Mouse (Mus musculus) C2C12 (cell line): Measurements from ENCODE around the gene Rai2. TPM values are rescaled to one million over a fixed set of nuclear protein-coding genes. Genes with fewer than 3 reads are reported as not detected.
"Not testable (repeated sequence)": the region's sequence is repeated elsewhere in the genome, so short reads cannot be mapped to it uniquely, and the experiment has no call there.

Source experiments
- H3K27me3 ChIP-seq: one replicate; pipeline ENCODE4 v1.6.1; 2011; ENCODE audit not compliant: control insufficient read depth, insufficient read depth, insufficient read length
- H3K36me3 ChIP-seq: one replicate; pipeline ENCODE4 v1.6.1; 2011; ENCODE audit not compliant: control insufficient read depth, insufficient read depth
- H3K4me3 ChIP-seq: one replicate; pipeline ENCODE4 v1.5.1; 2011; ENCODE audit warnings: mild to moderate bottlenecking, control low read depth; ENCODE audit not compliant: poor library complexity, insufficient read depth, severe bottlenecking
- H3K79me2 ChIP-seq: one replicate; pipeline ENCODE4 v1.6.1; 2011; ENCODE audit not compliant: control insufficient read depth, insufficient read depth
- H3K79me3 ChIP-seq: one replicate; pipeline ENCODE4 v1.6.1; 2011; ENCODE audit warnings: low read depth, control low read depth
- H3ac ChIP-seq: one replicate; pipeline ENCODE3; 2011; ENCODE audit warnings: low read depth; ENCODE audit not compliant: control insufficient read depth, insufficient read length
- CEBPB ChIP-seq: IDR thresholded peaks from one replicate; pipeline ENCODE4 v1.6.1; 2011; ENCODE audit warnings: low read depth, mild to moderate bottlenecking, control low read depth, moderate library complexity
- CTCF ChIP-seq: IDR thresholded peaks from one replicate; pipeline ENCODE4 v1.5.1; 2011; ENCODE audit not compliant: control insufficient read depth, insufficient read depth, insufficient read length
- FOSL1 ChIP-seq: IDR thresholded peaks from one replicate; pipeline ENCODE4 v1.8.0; 2011; ENCODE audit warnings: mild to moderate bottlenecking, low read length; ENCODE audit not compliant: poor library complexity, insufficient read depth, severe bottlenecking
- MAX ChIP-seq: IDR thresholded peaks from one replicate; pipeline ENCODE4 v1.6.1; 2011; ENCODE audit warnings: mild to moderate bottlenecking, control low read depth
- MYOD1 ChIP-seq: IDR thresholded peaks from one replicate; pipeline ENCODE4 v1.6.1; 2011; ENCODE audit warnings: low read depth; ENCODE audit not compliant: control insufficient read depth, insufficient read length
- MYOG ChIP-seq: IDR thresholded peaks from one replicate; pipeline ENCODE4 v1.6.1; 2011; ENCODE audit not compliant: control insufficient read depth, insufficient read length; ENCODE audit errors: extremely low read depth
- USF1 ChIP-seq: IDR thresholded peaks from one replicate; pipeline ENCODE4 v1.6.1; 2011; ENCODE audit warnings: low read depth, mild to moderate bottlenecking, control low read depth, moderate library complexity
- polyA plus RNA-seq: library from polyadenylated mRNA; unstranded; fragments of >200 nt; fragmentation: generic; extraction: Trizol; gene quantifications from one replicate; pipeline ENCODE4 v1.2.1, GENCODE M21; 2012; ENCODE audit warnings: missing spikeins

Rai2 gene
- polyA plus RNA-seq, 1 experiment: 0.01 TPM

DNA sequence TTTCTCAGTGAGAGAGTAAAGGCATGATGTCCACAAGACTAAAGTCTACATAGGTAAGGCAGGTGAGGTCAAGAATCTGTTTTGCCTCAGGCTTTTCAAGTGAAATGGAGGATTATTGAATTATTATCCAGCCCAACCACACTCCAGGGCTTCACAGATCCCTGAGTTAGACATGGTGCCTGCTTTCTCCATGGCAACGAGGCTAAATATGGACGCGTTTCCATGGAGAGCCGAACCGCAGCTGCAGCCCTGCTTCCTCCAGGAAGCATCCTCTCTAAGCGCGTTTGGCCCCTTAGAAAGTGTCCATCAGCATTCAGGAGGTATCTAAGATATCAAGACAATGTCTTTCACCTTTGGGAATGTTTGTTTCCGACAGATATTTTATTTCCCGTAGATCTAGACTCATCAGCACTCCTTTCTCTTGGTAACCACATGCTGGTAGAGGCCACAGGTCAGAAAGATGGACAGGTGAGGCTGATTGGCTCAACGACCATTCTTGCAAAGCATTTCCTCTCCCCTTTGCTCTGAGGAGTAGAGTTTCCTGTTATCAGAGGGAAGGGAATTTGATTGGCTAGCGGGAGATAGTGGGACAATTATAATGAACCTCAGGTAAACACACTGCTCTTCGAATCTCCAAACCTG lies 59.6 kb downstream of the Rai2 start:
- H3K79me2 ChIP-seq: no peaks in the 10 kb centered on the region
- TF ChIP-seq FOSL1: no peak
- TF ChIP-seq MAX: no peak
- no peak for TF ChIP-seq MYOG
- no peak for TF ChIP-seq CTCF
- TF ChIP-seq MYOD1: no peak
- TF ChIP-seq CEBPB: no peak
- no peak for TF ChIP-seq USF1
- H3K27me3 ChIP-seq: no peaks in the 10 kb centered on the region
- no peak overlapping the region for H3ac ChIP-seq
- H3K36me3 ChIP-seq: no peaks in the 10 kb centered on the region
- H3K4me3 ChIP-seq: no peak overlapping the region
- no peaks in the 10 kb centered on the region for H3K79me3 ChIP-seq

DNA sequence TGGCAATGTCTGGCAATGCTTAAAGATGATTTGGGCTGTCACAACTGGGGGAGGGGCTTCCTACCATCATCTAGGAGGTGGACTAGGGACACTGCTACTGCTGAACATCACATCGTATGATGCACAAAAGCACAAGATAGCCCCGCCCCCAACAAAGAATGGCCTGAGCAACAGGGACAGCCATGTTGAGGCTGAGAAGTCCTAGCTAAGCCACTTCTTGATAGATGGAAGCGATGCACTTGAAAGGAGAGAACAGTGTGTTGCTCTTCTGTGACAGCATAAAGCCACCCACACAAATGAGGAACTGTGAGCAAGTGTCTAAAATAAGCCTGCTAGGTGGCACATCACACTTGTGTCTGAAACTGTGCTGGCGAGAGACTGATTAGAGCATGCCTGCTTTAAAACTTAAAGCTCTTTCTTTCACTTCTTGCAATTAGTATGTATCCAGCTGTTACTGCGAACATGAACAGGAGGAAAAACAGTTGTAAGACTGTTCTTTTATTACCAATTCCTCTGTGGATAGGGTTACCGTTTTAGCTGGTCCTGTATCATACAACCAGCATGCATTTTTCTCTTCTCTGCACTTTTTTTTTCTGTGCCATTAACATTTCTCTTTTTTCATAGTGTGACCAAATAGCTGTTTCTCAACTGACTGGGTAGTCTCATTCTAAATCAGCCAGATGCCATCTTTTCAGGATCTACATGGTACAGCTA lies 63.6 kb downstream of the Rai2 start:
- H3K79me3 ChIP-seq: no peaks in the 10 kb centered on the region
- no peaks in the 10 kb centered on the region for H3K79me2 ChIP-seq
- TF ChIP-seq CEBPB (no peak), MYOD1 (no peak), CTCF (no peak), USF1 (no peak), FOSL1 (no peak)
- H3ac ChIP-seq: no peak overlapping the region
- H3K36me3 ChIP-seq: no peaks in the 10 kb centered on the region
- no peaks in the 10 kb centered on the region for H3K27me3 ChIP-seq
- no peak overlapping the region for H3K4me3 ChIP-seq

DNA sequence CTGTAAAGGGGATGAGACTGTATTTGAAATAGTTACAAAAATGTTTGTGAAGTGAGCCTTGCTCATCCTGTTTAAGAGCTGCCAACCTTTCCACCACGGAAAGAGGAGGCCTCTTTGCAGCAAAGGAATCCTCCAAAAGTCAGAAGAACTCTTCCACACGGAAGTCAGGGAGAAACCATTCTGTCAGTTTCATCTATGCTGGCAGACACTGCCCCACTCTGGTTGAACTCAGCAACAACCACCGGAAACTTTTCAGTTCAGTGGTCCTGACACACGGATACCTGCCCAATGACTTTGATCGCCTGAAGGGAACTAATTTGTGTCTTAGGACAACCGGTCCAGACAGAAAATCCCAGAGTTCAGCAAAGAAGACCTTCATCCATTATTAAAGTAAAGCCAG lies 73.3 kb downstream of the Rai2 start:
- Histone ChIP-seq H3K27me3 (no peaks in the 10 kb centered on the region), H3K79me2 (no peaks in the 10 kb centered on the region), H3K4me3 (no peak overlapping the region), H3ac (no peak overlapping the region), H3K36me3 (no peaks in the 10 kb centered on the region), H3K79me3 (no peaks in the 10 kb centered on the region)
- TF ChIP-seq USF1: no peak
- TF ChIP-seq FOSL1: no peak
- TF ChIP-seq MYOD1: no peak
- TF ChIP-seq MAX: no peak
- no peak for TF ChIP-seq MYOG
- TF ChIP-seq CEBPB: no peak

DNA sequence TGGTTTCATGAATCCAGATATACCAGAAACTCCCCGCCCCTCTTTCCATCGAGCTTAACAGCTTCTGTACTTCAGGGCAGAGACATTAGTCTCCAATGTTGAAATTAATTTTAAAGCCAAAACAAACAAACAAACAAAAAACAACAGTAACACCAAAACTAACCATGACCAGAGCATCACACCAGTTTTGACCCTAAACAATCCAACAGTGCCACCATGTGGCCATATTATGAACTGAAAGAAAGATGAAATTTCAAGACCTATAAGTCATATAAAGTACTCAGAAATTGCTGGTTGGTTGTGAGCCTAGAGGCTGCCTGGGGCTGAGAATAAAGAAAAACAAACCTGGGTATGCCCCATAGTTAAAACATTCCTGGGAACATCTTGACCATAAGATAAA lies 109.3 kb downstream of the Rai2 start:
- H3K27me3 ChIP-seq: not testable (repeated sequence)

More for the DNA sequence above, 109.3 kb downstream of the Rai2 start:
- not testable (repeated sequence) for H3K79me3 ChIP-seq, H3K4me3 ChIP-seq, H3K36me3 ChIP-seq, H3K79me2 ChIP-seq, H3ac ChIP-seq
